Mouse (Mus musculus) lung, embryonic 14.5 days (tissue): ENCODE data around the gene Mrgprb8. TPM values are rescaled to one million over a fixed set of nuclear protein-coding genes. Genes with fewer than 3 reads are reported as not detected.
"Not testable (repeated sequence)": the region's sequence is repeated elsewhere in the genome, so short reads cannot be mapped to it uniquely, and the experiment has no call there.

Experiments used
- ATAC-seq: fragments of 200-750 bp; cut with Nextera tagmentation; 2 replicates; pipeline ENCODE4 v1.8.0; 2017; ENCODE audit warnings: mild to moderate bottlenecking, moderate TSS enrichment, moderate library complexity; ENCODE audit not compliant: insufficient read depth
- DNase-seq: peaks from one replicate; pipeline ENCODE4 v3.0.0-alpha.2; 2015
- H3K27ac ChIP-seq: fragments of 300-500 bp; sonication (generic); 2 replicates; pipeline ENCODE4 v1.5.1; 2014; ENCODE audit warnings: low read depth, mild to moderate bottlenecking, moderate library complexity
- H3K27me3 ChIP-seq: fragments of 300-500 bp; sonication (generic); 2 replicates; pipeline ENCODE4 v1.6.1; 2014; ENCODE audit warnings: low read length, control low read depth; ENCODE audit not compliant: insufficient read depth
- H3K36me3 ChIP-seq: fragments of 300-500 bp; sonication (generic); 2 replicates; pipeline ENCODE4 v1.6.1; 2014; ENCODE audit warnings: control low read depth; ENCODE audit not compliant: insufficient read depth
- H3K4me1 ChIP-seq: fragments of 300-500 bp; sonication (generic); 2 replicates; pipeline ENCODE4 v1.6.1; 2014; ENCODE audit warnings: antibody characterized with exemption, control low read depth; ENCODE audit not compliant: insufficient read depth
- H3K4me2 ChIP-seq: fragments of 300-500 bp; sonication (generic); 2 replicates; pipeline ENCODE4 v1.6.1; 2014; ENCODE audit warnings: mild to moderate bottlenecking
- H3K4me3 ChIP-seq: fragments of 300-500 bp; sonication (generic); 2 replicates; pipeline ENCODE4 v1.5.1; 2014; ENCODE audit warnings: low read depth, low read length
- H3K9ac ChIP-seq: fragments of 300-500 bp; sonication (generic); 2 replicates; pipeline ENCODE4 v1.6.1; 2014
- H3K9me3 ChIP-seq: fragments of 300-500 bp; sonication (generic); 2 replicates; pipeline ENCODE4 v1.6.1; 2016; ENCODE audit warnings: low read depth, low read length, control low read depth
- CTCF ChIP-seq: IDR thresholded peaks from 2 replicates; pipeline ENCODE4 v1.5.1; 2016; ENCODE audit warnings: antibody characterized with exemption, low read depth
- WGBS: fragments of 180-500 bp; shearing (Covaris S2); extraction: QIAGEN DNeasy Blood & Tissue Kit; methylation state at CpG from one replicate; pipeline ENCODE4 v1.1.7; 2014; 5-methylcytosine and 5-hydroxymethylcytosine counted together
- polyA plus RNA-seq: library from polyadenylated mRNA; unstranded; fragments of >200 nt; fragmentation: Nextera tagmentation; extraction: Ambion mirVana; gene quantifications from 2 replicates; pipeline ENCODE4 v1.2.1, GENCODE M21; 2014

The Mrgprb8 gene
- polyA plus RNA-seq: not detected in 2 replicates

GRCm38 (mm10) chr7:48388226-48388625 is at the start of gene Mrgprb8:
Gene Mrgprb8, plus strand, starts transcription at chr7:48388526.
- no peak for ATAC-seq
- TF ChIP-seq CTCF: no peak
- H3K4me2 ChIP-seq: no peak within 1 kb of the TSS
- H3K9ac ChIP-seq: no peak within 1 kb of the TSS
- no peaks in the 10 kb centered on the region for H3K27me3 ChIP-seq
- H3K27ac ChIP-seq: no peak within 1 kb of the TSS
- no peak for DNase-seq
- WGBS: 65% methylated on average over 2 of the region's 2 CpGs
- H3K4me3 ChIP-seq: no peak within 1 kb of the TSS
- H3K36me3 ChIP-seq: no peaks in the 10 kb centered on the region
- H3K9me3 ChIP-seq: 0 out of 2 replicates have a peak, but pooled peaks cover 5% of the 10 kb centered on the region
- H3K4me1 ChIP-seq: no peaks in the 10 kb centered on the region

- 84% methylated on average over 3 of the region's 3 CpGs for WGBS
- not testable (repeated sequence) for H3K4me1 ChIP-seq, ATAC-seq
Observed at GRCm38 (mm10) chr7:48435936-48436335, 47.6 kb downstream of the Mrgprb8 start.

GRCm38 (mm10) chr7:48436581-48436980 is 48.3 kb downstream of the Mrgprb8 start:
- Histone ChIP-seq H3K9ac (no peak overlapping the region), H3K4me1 (no peaks in the 10 kb centered on the region), H3K27ac (no peak overlapping the region), H3K36me3 (no peaks in the 10 kb centered on the region), H3K4me3 (no peak overlapping the region), H3K4me2 (no peak overlapping the region), H3K27me3 (no peaks in the 10 kb centered on the region), H3K9me3 (0 out of 2 replicates have a peak, but pooled peaks cover 6% of the 10 kb centered on the region)
- WGBS: 48% methylated on average over 3 of the region's 3 CpGs
- DNase-seq: no peak
- no peak for ATAC-seq
- no peak for TF ChIP-seq CTCF

More at GRCm38 (mm10) chr7:48435936-48436335, 47.6 kb downstream of the Mrgprb8 start:
- not testable (repeated sequence) for H3K27ac ChIP-seq, DNase-seq, H3K27me3 ChIP-seq, H3K36me3 ChIP-seq, H3K4me2 ChIP-seq, H3K9ac ChIP-seq, H3K9me3 ChIP-seq, H3K4me3 ChIP-seq

Other genes with a start within 250 kb of the Mrgprb8 start
- not detected in 2 replicates for gene Mrgprb5, start 219.5 kb upstream of the Mrgprb8 start, polyA plus RNA-seq
- gene Mrgprb4, start 189.2 kb upstream of the Mrgprb8 start, polyA plus RNA-seq: not detected in 2 replicates
- not detected in 2 replicates for gene Mrgprb1, start 67.8 kb downstream of the Mrgprb8 start, polyA plus RNA-seq
- gene Mrgprx2, start 110.8 kb downstream of the Mrgprb8 start, polyA plus RNA-seq: not detected in 2 replicates
- not detected in 2 replicates for gene Mrgprb2, start 169.6 kb downstream of the Mrgprb8 start, polyA plus RNA-seq